Mouse (Mus musculus) liver, embryonic 14.5 days (tissue): ENCODE measurements around the gene Med13l. TPM values are rescaled to one million over a fixed set of nuclear protein-coding genes. Genes with fewer than 3 reads are reported as not detected.

ENCODE experiments used
- ATAC-seq: fragments of 200-750 bp; cut with Nextera tagmentation; 2 replicates; pipeline ENCODE4 v1.8.0; 2017; ENCODE audit warnings: moderate number of reproducible peaks, mild to moderate bottlenecking, moderate library complexity; ENCODE audit not compliant: insufficient read depth
- DNase-seq, 3 experiments: peaks; one replicate each; pipeline ENCODE4 v3.0.0-alpha.2; 2012 to 2013; ENCODE audit warnings: low read depth in 3 of 3, low spot score in 3 of 3
- H3K27ac ChIP-seq: fragments of 300-500 bp; sonication (generic); 2 replicates; pipeline ENCODE4 v1.5.1; 2014; ENCODE audit warnings: moderate library complexity, mild to moderate bottlenecking, control low read depth, inconsistent platforms
- H3K27me3 ChIP-seq: fragments of 300-500 bp; sonication (generic); 2 replicates; pipeline ENCODE4 v1.6.1; 2014; ENCODE audit warnings: mild to moderate bottlenecking, low read length, moderate library complexity; ENCODE audit not compliant: control insufficient read depth, insufficient read depth
- H3K36me3 ChIP-seq: fragments of 300-500 bp; sonication (generic); replicated peaks from 2 replicates; pipeline ENCODE4 v1.6.1; 2014; ENCODE audit warnings: low read depth; ENCODE audit not compliant: control insufficient read depth, insufficient read depth
- H3K4me1 ChIP-seq, 2 experiments: fragments of 200-500 bp in 1 of 2; fragments of 300-500 bp in 1 of 2; sonication (generic) in 1 of 2; replicated peaks; 2 replicates each; pipeline ENCODE4 v1.6.1; 2012 to 2014; ENCODE audit warnings: antibody characterized with exemption in 1 of 2, inconsistent platforms in 1 of 2, low read length in 1 of 2; ENCODE audit not compliant: control insufficient read depth in 2 of 2, insufficient read depth in 2 of 2
- H3K4me2 ChIP-seq: fragments of 300-500 bp; sonication (generic); 2 replicates; pipeline ENCODE4 v1.6.1; 2014; ENCODE audit warnings: low read depth, mild to moderate bottlenecking, control low read depth, moderate library complexity
- H3K4me3 ChIP-seq, 2 experiments: fragments of 200-500 bp in 1 of 2; fragments of 300-500 bp in 1 of 2; sonication (generic) in 1 of 2; 2 replicates each; pipeline ENCODE4 v1.5.1; 2012 to 2014; ENCODE audit warnings: low read depth in 2 of 2, low read length in 2 of 2, mild to moderate bottlenecking in 2 of 2, control low read depth in 1 of 2, inconsistent platforms in 1 of 2, moderate library complexity in 1 of 2; ENCODE audit not compliant: insufficient read depth in 1 of 2
- H3K9ac ChIP-seq: fragments of 300-500 bp; sonication (generic); replicated peaks from 2 replicates; pipeline ENCODE4 v1.6.1; 2014; ENCODE audit warnings: mild to moderate bottlenecking, control low read depth, moderate library complexity
- H3K9me3 ChIP-seq: fragments of 300-500 bp; sonication (generic); 2 replicates; pipeline ENCODE4 v1.6.1; 2016; ENCODE audit warnings: low read length, mixed read lengths; ENCODE audit not compliant: control insufficient read depth
- CTCF ChIP-seq: IDR thresholded peaks from 2 replicates; pipeline ENCODE4 v1.5.1; 2016; ENCODE audit warnings: antibody characterized with exemption, low read depth, control low read depth
- EP300 ChIP-seq: IDR thresholded peaks from 2 replicates; pipeline ENCODE4 v1.6.1; 2016; ENCODE audit warnings: antibody characterized with exemption, low read depth
- WGBS: fragments of 180-500 bp; shearing (Covaris S2); extraction: QIAGEN DNeasy Blood & Tissue Kit; methylation state at CpG from one replicate; pipeline ENCODE4 v1.1.7; 2014; ENCODE audit not compliant: insufficient replicate concordance; 5-methylcytosine and 5-hydroxymethylcytosine counted together
- polyA plus RNA-seq, 2 experiments: library from polyadenylated mRNA; depleted of rRNA in 1 of 2; stranded (reverse) in 1 of 2; unstranded in 1 of 2; fragments of >200 nt; fragmentation: Nextera tagmentation in 1 of 2; extraction: Ambion mirVana in 1 of 2; gene quantifications; 2 replicates each; pipeline versions ENCODE4 v1.2.1 to v1.2.3; 2012 to 2014

Med13l gene
- polyA plus RNA-seq, 2 experiments: 6.4 to 9.9 TPM

GRCm38 (mm10) chr5:118595901-118596300 lies 35.4 kb downstream of the Med13l start:
- H3K36me3 ChIP-seq: peaks cover 3% of the 10 kb centered on the region; the same call in 1 of the 2 replicates
- ATAC-seq (no peak), DNase-seq (no peak)
- H3K27me3 ChIP-seq: no peaks in the 10 kb centered on the region
- H3K4me2 ChIP-seq: no peak overlapping the region
- H3K27ac ChIP-seq: no peak overlapping the region
- no peaks in the 10 kb centered on the region for H3K9me3 ChIP-seq
- peaks cover 4 to 13% of the 10 kb centered on the region in 2 experiments; a peak in 3 of 4 replicates for H3K4me1 ChIP-seq
- TF ChIP-seq CTCF (no peak), EP300 (no peak)
- 89% methylated on average over 5 of the region's 5 CpGs for WGBS
- H3K9ac ChIP-seq: no peak overlapping the region
- no peak overlapping the region for H3K4me3 ChIP-seq

GRCm38 (mm10) chr5:118596452-118597092 lies 36.1 kb downstream of the Med13l start:
- WGBS: 85% methylated on average over 15 of the region's 15 CpGs
- H3K27ac ChIP-seq: no peak overlapping the region
- H3K4me1 ChIP-seq: peaks cover 0 to 10% of the 10 kb centered on the region in 2 experiments; a peak in 3 of 4 replicates
- peaks cover 3% of the 10 kb centered on the region; the same call in 1 of the 2 replicates for H3K36me3 ChIP-seq
- TF ChIP-seq CTCF (no peak), EP300 (no peak)
- no peaks in the 10 kb centered on the region for H3K9me3 ChIP-seq
- DNase-seq (no peak), ATAC-seq (no peak)
- H3K9ac ChIP-seq: no peak overlapping the region
- H3K4me2 ChIP-seq: no peak overlapping the region
- H3K4me3 ChIP-seq: no peak overlapping the region
- H3K27me3 ChIP-seq: no peaks in the 10 kb centered on the region

- H3K27ac ChIP-seq: no peak overlapping the region
- no peak for ATAC-seq
- TF ChIP-seq CTCF (no peak), EP300 (no peak)
- H3K4me3 ChIP-seq: no peak overlapping the region
- DNase-seq: no peak
- no peaks in the 10 kb centered on the region for H3K27me3 ChIP-seq
- peaks cover 0 to 5% of the 10 kb centered on the region in 2 experiments; a peak in 2 of 4 replicates for H3K4me1 ChIP-seq
- no peak overlapping the region for H3K9ac ChIP-seq
- H3K9me3 ChIP-seq: no peaks in the 10 kb centered on the region
- peaks cover 3% of the 10 kb centered on the region; the same call in 1 of the 2 replicates for H3K36me3 ChIP-seq
- 56% methylated on average over 6 of the region's 6 CpGs for WGBS
- no peak overlapping the region for H3K4me2 ChIP-seq
Measured at GRCm38 (mm10) chr5:118598601-118599000, 38.1 kb downstream of the Med13l start.

DNA sequence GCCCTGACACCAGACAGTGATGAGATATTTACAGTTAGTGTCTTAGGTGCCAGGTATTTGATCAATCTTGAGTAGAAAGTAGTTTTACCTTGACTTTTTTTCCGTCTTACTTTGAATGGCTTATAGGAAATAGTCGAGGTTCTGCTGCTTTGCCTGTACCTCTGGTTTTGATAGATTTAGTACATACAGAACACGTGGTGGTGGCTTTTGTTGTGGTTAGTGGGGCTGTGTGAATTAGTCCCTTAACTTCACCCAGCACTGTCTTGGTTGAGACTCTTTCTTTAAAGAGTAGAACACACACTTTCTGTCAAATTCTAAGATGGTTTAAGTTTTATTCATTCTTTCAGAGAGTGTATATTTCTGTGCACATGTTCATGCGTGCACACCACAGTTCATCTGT lies 41.0 kb downstream of the Med13l start:
- H3K4me1 ChIP-seq: peaks cover 0 to 5% of the 10 kb centered on the region in 2 experiments; a peak in 2 of 4 replicates
- H3K9me3 ChIP-seq: no peaks in the 10 kb centered on the region
- DNase-seq (no peak), ATAC-seq (no peak)
- no peak for TF ChIP-seq EP300
- no peak overlapping the region for H3K4me2 ChIP-seq
- no peak overlapping the region for H3K4me3 ChIP-seq
- WGBS: 46% methylated on average over 4 of the region's 4 CpGs
- no peaks in the 10 kb centered on the region for H3K27me3 ChIP-seq
- H3K36me3 ChIP-seq: no peaks in the 10 kb centered on the region; the same call in 1 of the 2 replicates
- no peak overlapping the region for H3K27ac ChIP-seq
- H3K9ac ChIP-seq: no peak overlapping the region

GRCm38 (mm10) chr5:118602706-118603105 lies 42.2 kb downstream of the Med13l start:
- WGBS: 70% methylated on average over 7 of the region's 7 CpGs
- H3K4me2 ChIP-seq: no peak overlapping the region
- no peaks in the 10 kb centered on the region for H3K9me3 ChIP-seq
- H3K4me3 ChIP-seq: no peak overlapping the region
- H3K27ac ChIP-seq: no peak overlapping the region
- no peak overlapping the region for H3K9ac ChIP-seq
- peaks cover 0 to 12% of the 10 kb centered on the region in 2 experiments; a peak in 3 of 4 replicates for H3K4me1 ChIP-seq
- no peaks in the 10 kb centered on the region; the same call in 1 of the 2 replicates for H3K36me3 ChIP-seq
- no peaks in the 10 kb centered on the region for H3K27me3 ChIP-seq
- ATAC-seq: no peak
- TF ChIP-seq EP300 (no peak), CTCF (no peak)
- no peak for DNase-seq
